Mouse (Mus musculus): Measurements from ENCODE around the gene Gm20388. TPM values are rescaled to one million over a fixed set of nuclear protein-coding genes. Genes with fewer than 3 reads are reported as not detected.

Gene Gm20388
- polyA plus RNA-seq, 1 experiment from 2014 or later: 4.4 TPM

- Histone ChIP-seq H3K9ac (replicated peaks) (no peak overlapping the region), H3K27me3 (no peaks in the 10 kb centered on the region; the same call in 1 of the 2 replicates), H3K9me3 (no peaks in the 10 kb centered on the region), H3K4me2 (replicated peaks) (no peak overlapping the region), H3K4me3 (replicated peaks) (no peak overlapping the region), H3K27ac (no peak overlapping the region), H3K4me1 (replicated peaks) (0 out of 2 replicates have a peak, but pooled peaks cover 7% of the 10 kb centered on the region), H3K36me3 (no peaks in the 10 kb centered on the region)
- ATAC-seq: no peak
- WGBS: 77% methylated on average over 11 of the region's 11 CpGs
Observed at GRCm38 (mm10) chr8:122193521-122193920, 2282.9 kb downstream of the Gm20388 start.

GRCm38 (mm10) chr8:122194396-122194795 lies 2283.8 kb downstream of the Gm20388 start:
- whole genome bisulfite sequencing: 78% methylated on average over 8 of the region's 8 CpGs
- Histone ChIP-seq H3K9me3 (no peaks in the 10 kb centered on the region), H3K4me3 (replicated peaks) (no peak overlapping the region), H3K4me1 (replicated peaks) (0 out of 2 replicates have a peak, but pooled peaks cover 7% of the 10 kb centered on the region), H3K36me3 (no peaks in the 10 kb centered on the region), H3K27me3 (no peaks in the 10 kb centered on the region; the same call in 1 of the 2 replicates), H3K27ac (no peak overlapping the region), H3K9ac (replicated peaks) (no peak overlapping the region), H3K4me2 (replicated peaks) (no peak overlapping the region)
- ATAC-seq: no peak

GRCm38 (mm10) chr8:122197342-122197741 lies 2286.7 kb downstream of the Gm20388 start:
- Histone ChIP-seq H3K27me3 (no peaks in the 10 kb centered on the region; the same call in 1 of the 2 replicates), H3K9me3 (no peaks in the 10 kb centered on the region), H3K4me1 (replicated peaks) (0 out of 2 replicates have a peak, but pooled peaks cover 4% of the 10 kb centered on the region), H3K4me3 (replicated peaks) (no peak overlapping the region), H3K36me3 (no peaks in the 10 kb centered on the region), H3K9ac (replicated peaks) (no peak overlapping the region), H3K4me2 (replicated peaks) (no peak overlapping the region), H3K27ac (no peak overlapping the region)
- ATAC-seq: no peak
- WGBS: 72% methylated on average over 5 of the region's 5 CpGs

- 0 out of 2 replicates have a peak, but pooled peaks cover 4% of the 10 kb centered on the region for H3K4me1 ChIP-seq (replicated peaks)
- WGBS: 81% methylated on average over 12 of the region's 12 CpGs
- no peaks in the 10 kb centered on the region for H3K36me3 ChIP-seq
- H3K27ac ChIP-seq: no peak overlapping the region
- H3K9me3 ChIP-seq: no peaks in the 10 kb centered on the region
- H3K4me2 ChIP-seq (replicated peaks): no peak overlapping the region
- no peak overlapping the region for H3K4me3 ChIP-seq (replicated peaks)
- ATAC-seq: no peak
- H3K27me3 ChIP-seq: no peaks in the 10 kb centered on the region; the same call in 1 of the 2 replicates
- H3K9ac ChIP-seq (replicated peaks): no peak overlapping the region
Observed at GRCm38 (mm10) chr8:122198378-122199025, 2287.9 kb downstream of the Gm20388 start.

DNA sequence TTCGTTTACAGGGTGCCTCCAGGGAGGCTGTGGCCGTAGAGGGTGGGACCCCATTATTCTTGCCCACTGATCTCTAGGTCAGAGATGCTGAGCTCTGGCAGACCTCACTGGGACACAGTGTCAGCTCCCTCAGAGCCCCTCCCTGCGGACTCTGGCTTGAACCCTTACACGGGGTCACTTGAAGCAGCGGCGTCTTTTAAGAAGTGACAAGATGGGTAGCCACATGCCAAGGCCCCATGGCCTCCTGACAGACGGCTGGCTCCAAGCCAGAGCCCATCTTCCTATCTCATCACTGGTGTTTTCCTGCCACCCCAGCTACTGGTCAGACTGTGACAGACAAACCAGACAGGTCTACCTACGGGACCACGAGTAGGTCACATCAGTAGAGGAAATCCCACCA lies 2288.6 kb downstream of the Gm20388 start:
- Histone ChIP-seq H3K9me3 (no peaks in the 10 kb centered on the region), H3K27me3 (no peaks in the 10 kb centered on the region; the same call in 1 of the 2 replicates), H3K36me3 (no peaks in the 10 kb centered on the region), H3K9ac (replicated peaks) (no peak overlapping the region), H3K4me3 (replicated peaks) (no peak overlapping the region), H3K4me1 (replicated peaks) (0 out of 2 replicates have a peak, but pooled peaks cover 4% of the 10 kb centered on the region), H3K4me2 (replicated peaks) (no peak overlapping the region), H3K27ac (no peak overlapping the region)
- WGBS: 92% methylated on average over 9 of the region's 9 CpGs
- no peak for ATAC-seq

- Histone ChIP-seq H3K27me3 (no peaks in the 10 kb centered on the region; the same call in 1 of the 2 replicates), H3K4me2 (replicated peaks) (no peak overlapping the region), H3K9me3 (no peaks in the 10 kb centered on the region), H3K27ac (no peak overlapping the region), H3K4me1 (replicated peaks) (0 out of 2 replicates have a peak, but pooled peaks cover 4% of the 10 kb centered on the region), H3K4me3 (replicated peaks) (no peak overlapping the region), H3K9ac (replicated peaks) (no peak overlapping the region), H3K36me3 (no peaks in the 10 kb centered on the region)
- WGBS: 88% methylated on average over 4 of the region's 4 CpGs
- ATAC-seq: no peak
Observed at GRCm38 (mm10) chr8:122199841-122200240, 2289.2 kb downstream of the Gm20388 start.

- Histone ChIP-seq H3K9ac (replicated peaks) (no peak overlapping the region), H3K4me3 (replicated peaks) (no peak overlapping the region), H3K27ac (no peak overlapping the region), H3K4me2 (replicated peaks) (no peak overlapping the region), H3K27me3 (no peaks in the 10 kb centered on the region), H3K9me3 (no peaks in the 10 kb centered on the region), H3K36me3 (no peaks in the 10 kb centered on the region), H3K4me1 (replicated peaks) (no peaks in the 10 kb centered on the region)
- no peak for ATAC-seq
- 76% methylated on average over 3 of the region's 3 CpGs for WGBS
Observed at GRCm38 (mm10) chr8:122211591-122211990, 2300.9 kb downstream of the Gm20388 start.

GRCm38 (mm10) chr8:122215630-122216029 lies 2305.0 kb downstream of the Gm20388 start:
- Histone ChIP-seq H3K4me3 (replicated peaks) (no peak overlapping the region), H3K27me3 (no peaks in the 10 kb centered on the region)

GRCm38 (mm10) chr8:122216433-122216832 lies 2305.8 kb downstream of the Gm20388 start:
- no peaks in the 10 kb centered on the region for H3K27me3 ChIP-seq
- WGBS: 64% methylated on average over 6 of the region's 6 CpGs
- no peak overlapping the region for H3K27ac ChIP-seq
- H3K4me1 ChIP-seq (replicated peaks): no peaks in the 10 kb centered on the region
- H3K4me2 ChIP-seq (replicated peaks): no peak overlapping the region
- no peak overlapping the region for H3K4me3 ChIP-seq (replicated peaks)
- H3K9ac ChIP-seq (replicated peaks): no peak overlapping the region
- H3K9me3 ChIP-seq: no peaks in the 10 kb centered on the region
- H3K36me3 ChIP-seq: no peaks in the 10 kb centered on the region
- no peak for ATAC-seq

More at GRCm38 (mm10) chr8:122215630-122216029, 2305.0 kb downstream of the Gm20388 start:
- ATAC-seq: no peak
- Histone ChIP-seq H3K4me1 (replicated peaks) (no peaks in the 10 kb centered on the region), H3K9ac (replicated peaks) (no peak overlapping the region), H3K27ac (no peak overlapping the region), H3K4me2 (replicated peaks) (no peak overlapping the region), H3K9me3 (no peaks in the 10 kb centered on the region), H3K36me3 (no peaks in the 10 kb centered on the region)
- WGBS: 78% methylated on average over 8 of the region's 8 CpGs

DNA sequence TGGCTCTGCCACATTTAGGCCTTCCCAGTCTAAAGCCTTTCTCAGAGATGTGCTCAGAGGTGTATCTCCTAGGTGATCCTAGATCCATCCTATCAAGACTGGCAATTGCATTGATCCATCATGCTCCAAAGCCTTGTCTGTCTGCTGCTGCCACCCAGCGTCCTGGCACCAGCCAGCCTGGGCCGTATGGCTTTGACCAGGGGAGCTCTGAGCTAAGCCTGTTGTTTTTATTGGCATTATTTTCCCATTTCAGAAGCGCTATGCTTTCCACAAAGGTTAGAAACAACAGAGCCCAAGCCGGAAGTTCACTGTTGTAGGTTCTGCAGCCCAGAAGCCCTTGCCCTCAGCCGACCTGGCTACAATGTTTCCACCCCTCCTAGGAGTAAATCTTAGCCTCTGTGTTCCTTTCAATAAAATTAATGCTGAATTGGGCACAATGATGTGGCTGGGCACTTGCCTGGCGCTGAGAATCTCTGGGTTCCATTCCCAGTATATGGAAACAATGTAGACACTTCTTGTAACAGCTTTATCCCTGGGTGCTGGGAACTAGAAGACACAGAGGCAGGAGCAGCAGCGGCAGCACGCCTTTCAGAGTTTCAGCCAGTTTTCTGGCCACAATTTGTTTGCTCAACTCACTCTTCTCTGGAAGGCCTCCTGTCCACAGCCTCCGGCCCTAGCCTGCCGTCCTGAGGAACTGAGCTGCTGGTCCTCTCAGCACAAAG lies 2307.0 kb downstream of the Gm20388 start:
- 86% methylated on average over 10 of the region's 10 CpGs for WGBS
- Histone ChIP-seq H3K4me1 (replicated peaks) (no peaks in the 10 kb centered on the region), H3K9ac (replicated peaks) (no peak overlapping the region), H3K4me3 (replicated peaks) (no peak overlapping the region), H3K27ac (no peak overlapping the region), H3K4me2 (replicated peaks) (no peak overlapping the region), H3K36me3 (no peaks in the 10 kb centered on the region), H3K9me3 (no peaks in the 10 kb centered on the region), H3K27me3 (no peaks in the 10 kb centered on the region)
- ATAC-seq: no peak

DNA sequence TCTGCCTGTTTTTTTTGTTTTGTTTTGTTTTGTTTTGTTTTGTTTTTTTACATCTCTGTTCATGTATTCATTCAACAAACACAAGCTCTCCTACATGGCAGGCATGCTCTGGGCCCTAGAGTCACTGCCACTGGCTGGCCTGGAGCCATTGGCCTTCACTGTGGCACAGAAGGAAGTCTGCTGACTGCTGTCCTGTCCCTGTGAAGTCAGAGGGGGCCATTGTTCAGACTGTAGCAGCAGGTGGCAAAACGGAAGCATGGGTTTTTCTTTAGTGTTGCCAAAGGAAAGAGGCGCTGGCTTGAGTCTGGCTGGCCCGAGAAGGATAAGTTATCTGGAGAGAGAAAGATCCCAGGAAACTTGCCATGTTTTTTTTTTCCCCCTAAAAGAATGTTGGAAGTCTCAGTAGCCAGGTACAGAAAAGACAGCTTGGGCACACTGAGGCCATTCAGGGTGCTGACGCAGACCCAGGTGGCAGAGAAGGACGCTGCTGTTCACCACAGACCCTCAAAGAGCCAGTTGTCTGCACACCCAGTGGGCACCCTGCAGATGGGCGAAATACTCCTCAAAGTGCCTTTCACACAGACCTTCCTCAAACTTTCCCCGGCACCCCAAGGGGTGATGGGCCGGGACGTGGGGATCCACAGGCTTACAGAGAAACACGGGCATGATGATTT lies 2313.5 kb downstream of the Gm20388 start:
- 70% methylated on average over 10 of the region's 10 CpGs for WGBS
- Histone ChIP-seq H3K9me3 (no peaks in the 10 kb centered on the region), H3K4me3 (replicated peaks) (no peak overlapping the region), H3K36me3 (no peaks in the 10 kb centered on the region), H3K4me1 (replicated peaks) (no peaks in the 10 kb centered on the region), H3K4me2 (replicated peaks) (no peak overlapping the region), H3K27me3 (peaks cover 18% of the 10 kb centered on the region), H3K9ac (replicated peaks) (no peak overlapping the region), H3K27ac (no peak overlapping the region)
- no peak for ATAC-seq

DNA sequence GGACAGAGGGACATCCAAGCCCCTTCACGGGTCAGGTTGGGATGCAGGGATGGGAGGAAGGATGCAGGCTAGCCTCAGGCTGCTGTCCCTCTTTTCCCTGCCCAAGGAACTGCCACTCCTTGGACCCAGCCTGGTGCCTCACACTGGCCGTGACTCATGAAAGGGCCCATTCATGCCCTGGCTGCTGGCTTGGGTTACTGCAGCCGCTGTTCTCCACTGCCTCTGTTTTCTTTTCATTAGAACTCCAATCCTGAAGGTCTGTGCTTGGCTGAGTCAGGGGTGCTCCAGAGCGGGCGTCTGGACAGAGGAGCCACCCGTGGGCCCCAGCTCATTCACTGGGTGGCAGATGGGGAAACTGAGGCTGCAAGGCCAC lies 2314.0 kb downstream of the Gm20388 start:
- 60% methylated on average over 6 of the region's 6 CpGs for WGBS
- Histone ChIP-seq H3K9me3 (no peaks in the 10 kb centered on the region), H3K36me3 (no peaks in the 10 kb centered on the region), H3K27ac (no peak overlapping the region), H3K4me1 (replicated peaks) (peaks cover under 1% of the 10 kb centered on the region), H3K4me2 (replicated peaks) (no peak overlapping the region), H3K4me3 (replicated peaks) (no peak overlapping the region), H3K27me3 (peaks cover 23% of the 10 kb centered on the region), H3K9ac (replicated peaks) (no peak overlapping the region)
- 0 out of 2 replicates have a peak, but pooled peaks have one; percentile 34 for ATAC-seq

All from midbrain, embryonic 13.5 days (tissue).